Mouse (Mus musculus): ENCODE results near the gene Trpm3. TPM values are rescaled to one million over a fixed set of nuclear protein-coding genes. Genes with fewer than 3 reads are reported as not detected.
A peak's percentile ranks its signal among the peaks of the same experiment; 100 is the strongest.
"Not testable (repeated sequence)": the region's sequence is repeated elsewhere in the genome, so short reads cannot be mapped to it uniquely, and the experiment has no call there.

The Trpm3 gene
- polyA plus RNA-seq, 1 experiment from 2014 or later, result 1.9 TPM

DNA sequence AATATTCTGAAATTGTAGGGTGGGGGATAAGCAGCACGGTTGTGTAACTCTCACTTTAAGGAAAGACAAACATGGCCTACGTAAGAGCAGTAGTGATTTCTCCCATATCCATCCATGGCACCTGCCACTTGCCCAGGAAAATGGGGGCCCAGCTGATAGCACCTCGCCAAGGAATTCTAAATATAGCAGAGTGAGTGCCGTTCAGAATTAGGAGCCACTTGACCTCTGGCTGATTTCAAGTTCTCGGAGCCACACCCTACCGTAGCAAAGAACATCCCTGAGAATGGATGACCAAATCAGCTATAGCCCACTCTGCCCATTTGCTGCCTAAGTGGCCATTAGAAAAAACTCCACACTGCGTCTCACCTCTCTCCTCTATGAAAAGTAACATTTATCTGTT, 887.6 kb downstream of the Trpm3 start:
- Histone ChIP-seq H3K4me2 (no peak overlapping the region), H3K27ac (ENCODE audit: low read depth) (no peak overlapping the region), H3K27me3 (ENCODE audit: insufficient read depth, low read length) (no peaks in the 10 kb centered on the region), H3K4me1 (ENCODE audit: insufficient read depth) (no peaks in the 10 kb centered on the region), H3K9ac (no peak overlapping the region), H3K9me3 (ENCODE audit: low read depth, low read length) (no peaks in the 10 kb centered on the region), H3K4me3 (ENCODE audit: low read depth, low read length) (no peak overlapping the region), H3K36me3 (ENCODE audit: insufficient read depth) (no peaks in the 10 kb centered on the region)
- WGBS, result 46% methylated on average over 7 of the region's 7 CpGs
- TF ChIP-seq CTCF (IDR thresholded peaks at IDR 0.05; ENCODE audit: low read depth), result no peak
- ATAC-seq (ENCODE audit: insufficient read depth) (no peak), DNase-seq (no peak)

DNA sequence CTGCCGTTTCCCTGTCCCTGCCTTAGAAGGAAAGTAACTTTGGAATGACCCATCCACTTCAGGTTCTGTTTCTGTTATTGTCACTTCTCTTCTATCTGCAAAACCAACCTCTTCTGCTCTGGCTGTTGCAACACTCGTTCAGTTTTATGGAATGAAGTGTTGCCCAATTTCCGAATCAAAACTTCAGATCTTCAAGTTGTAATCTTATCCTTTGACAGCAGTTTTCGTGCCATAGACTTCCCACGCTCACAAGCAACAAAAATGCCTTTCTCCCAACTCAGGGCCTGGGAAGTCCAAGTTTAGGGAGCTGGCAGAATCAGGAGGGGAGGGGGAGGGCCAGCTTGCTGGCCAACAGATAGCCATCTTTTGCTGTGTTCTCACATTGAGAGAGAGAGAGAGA, 889.4 kb downstream of the Trpm3 start:
- Histone ChIP-seq H3K4me2 (no peak overlapping the region), H3K4me3 (ENCODE audit: low read depth, low read length) (no peak overlapping the region), H3K27me3 (ENCODE audit: insufficient read depth, low read length) (no peaks in the 10 kb centered on the region), H3K27ac (ENCODE audit: low read depth) (no peak overlapping the region), H3K36me3 (ENCODE audit: insufficient read depth) (no peaks in the 10 kb centered on the region), H3K4me1 (ENCODE audit: insufficient read depth) (no peaks in the 10 kb centered on the region), H3K9me3 (ENCODE audit: low read depth, low read length) (no peaks in the 10 kb centered on the region), H3K9ac (no peak overlapping the region)
- DNase-seq (peak; percentile 34), ATAC-seq (ENCODE audit: insufficient read depth) (no peak)
- 49% methylated on average over 5 of the region's 5 CpGs for WGBS
- TF ChIP-seq CTCF (IDR thresholded peaks at IDR 0.05; ENCODE audit: low read depth), result no peak

DNA sequence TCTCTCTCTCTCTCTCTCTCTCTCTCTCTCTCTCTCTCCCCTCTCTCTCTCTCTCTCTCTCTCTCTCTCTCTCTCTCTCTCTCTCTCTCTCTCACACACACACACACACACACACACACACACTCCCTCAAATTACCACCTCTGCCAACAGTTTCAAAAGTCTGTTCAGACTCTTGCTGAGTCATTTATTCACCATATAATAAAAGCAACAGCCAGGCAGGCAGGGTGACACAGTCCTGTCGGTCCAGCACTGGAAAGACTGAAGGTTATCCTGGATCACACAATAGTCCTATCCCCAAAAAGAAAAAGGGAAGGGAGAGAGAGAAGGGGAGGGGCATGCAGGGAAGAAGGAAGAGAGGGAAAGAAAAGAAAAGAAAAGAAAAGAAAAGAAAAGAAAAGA, 894.5 kb downstream of the Trpm3 start:
- not testable (repeated sequence) for ATAC-seq (ENCODE audit: insufficient read depth)
- 50% methylated on average over 1 of the region's 1 CpGs for WGBS

DNA sequence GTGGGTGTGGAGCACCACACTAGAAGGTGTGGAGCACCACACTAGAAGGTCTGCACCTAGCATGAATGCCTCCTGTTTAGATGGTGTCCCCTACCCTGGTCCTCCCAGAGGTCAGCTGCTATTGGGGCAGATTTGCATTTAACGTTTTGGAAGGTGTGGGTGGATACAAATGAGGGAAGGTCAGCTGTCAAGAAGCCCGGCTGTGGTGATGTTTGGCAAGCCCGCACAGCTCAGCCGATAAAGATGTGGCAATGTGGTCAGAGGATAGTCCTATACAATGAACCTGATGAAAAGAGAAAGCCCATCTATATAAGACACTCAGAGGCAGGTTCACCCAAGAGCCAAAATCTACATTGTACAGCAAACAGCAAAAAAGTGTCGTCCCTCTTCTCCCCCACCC, 895.3 kb downstream of the Trpm3 start:
- Histone ChIP-seq H3K36me3 (ENCODE audit: insufficient read depth) (no peaks in the 10 kb centered on the region), H3K9me3 (ENCODE audit: low read depth, low read length) (no peaks in the 10 kb centered on the region), H3K27ac (ENCODE audit: low read depth) (no peak overlapping the region), H3K27me3 (ENCODE audit: insufficient read depth, low read length) (no peaks in the 10 kb centered on the region), H3K4me1 (ENCODE audit: insufficient read depth) (no peaks in the 10 kb centered on the region), H3K9ac (no peak overlapping the region), H3K4me3 (ENCODE audit: low read depth, low read length) (no peak overlapping the region), H3K4me2 (no peak overlapping the region)
- 65% methylated on average over 5 of the region's 5 CpGs for WGBS
- no peak for DNase-seq
- ATAC-seq (ENCODE audit: insufficient read depth), result no peak
- TF ChIP-seq CTCF (IDR thresholded peaks at IDR 0.05; ENCODE audit: low read depth), result no peak

More for the DNA sequence above, 894.5 kb downstream of the Trpm3 start:
- not testable (repeated sequence) for H3K9me3 ChIP-seq (ENCODE audit: low read depth, low read length); H3K4me2 ChIP-seq; H3K4me1 ChIP-seq (ENCODE audit: insufficient read depth); H3K27ac ChIP-seq (ENCODE audit: low read depth); DNase-seq; H3K4me3 ChIP-seq (ENCODE audit: low read depth, low read length); H3K36me3 ChIP-seq (ENCODE audit: insufficient read depth); H3K27me3 ChIP-seq (ENCODE audit: insufficient read depth, low read length); H3K9ac ChIP-seq

DNA sequence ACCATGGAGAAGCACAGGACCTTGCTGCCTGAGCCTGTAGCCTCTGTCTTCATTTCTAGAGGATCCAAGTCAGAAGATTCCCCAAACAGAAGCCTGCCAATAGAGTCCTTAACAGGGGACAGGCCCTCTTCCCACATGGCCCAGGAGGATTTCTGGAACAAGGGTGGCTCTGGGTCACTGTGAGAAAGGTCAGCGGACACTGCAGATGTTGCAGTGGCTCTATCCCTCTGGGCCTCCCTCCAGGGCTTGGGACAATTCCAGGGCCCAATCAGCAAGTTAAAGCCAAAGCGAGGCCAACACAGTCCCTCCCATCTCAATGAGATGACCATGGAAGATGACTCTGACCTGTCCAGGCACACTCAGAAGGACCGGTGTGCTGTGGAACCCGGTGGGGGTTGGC, 896.1 kb downstream of the Trpm3 start:
- Histone ChIP-seq H3K9ac (no peak overlapping the region), H3K4me1 (ENCODE audit: insufficient read depth) (no peaks in the 10 kb centered on the region), H3K9me3 (ENCODE audit: low read depth, low read length) (no peaks in the 10 kb centered on the region), H3K4me2 (no peak overlapping the region), H3K36me3 (ENCODE audit: insufficient read depth) (no peaks in the 10 kb centered on the region), H3K4me3 (ENCODE audit: low read depth, low read length) (no peak overlapping the region), H3K27me3 (ENCODE audit: insufficient read depth, low read length) (no peaks in the 10 kb centered on the region), H3K27ac (ENCODE audit: low read depth) (no peak overlapping the region)
- no peak for DNase-seq
- no peak for ATAC-seq (ENCODE audit: insufficient read depth)
- TF ChIP-seq CTCF (IDR thresholded peaks at IDR 0.05; ENCODE audit: low read depth), result no peak
- WGBS, result 75% methylated on average over 4 of the region's 4 CpGs

DNA sequence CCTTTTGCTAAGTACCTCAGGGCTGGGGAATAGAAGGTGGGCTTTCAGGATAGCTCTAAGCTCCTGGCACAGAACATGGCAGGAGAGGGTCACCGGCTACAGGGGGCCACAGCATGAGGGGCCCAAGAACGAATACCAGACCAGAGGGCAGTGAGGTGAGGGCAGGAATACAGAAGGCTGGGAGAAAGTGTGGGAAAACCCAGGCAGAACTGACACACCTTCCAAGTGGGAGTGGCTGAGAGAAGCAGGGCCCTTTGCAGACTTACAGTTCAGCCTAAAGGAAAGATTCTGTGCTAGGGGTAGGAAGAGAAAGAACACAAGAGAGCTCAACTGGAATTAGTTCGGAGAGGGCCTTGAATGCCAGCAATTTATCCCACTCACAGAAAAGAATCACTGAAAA, 896.9 kb downstream of the Trpm3 start:
- no peak overlapping the region for H3K4me3 ChIP-seq (ENCODE audit: low read depth, low read length)
- H3K4me2 ChIP-seq, result no peak overlapping the region
- no peaks in the 10 kb centered on the region for H3K4me1 ChIP-seq (ENCODE audit: insufficient read depth)
- H3K27ac ChIP-seq (ENCODE audit: low read depth), result no peak overlapping the region
- ATAC-seq (ENCODE audit: insufficient read depth) (no peak), DNase-seq (no peak)
- 81% methylated on average over 3 of the region's 3 CpGs for WGBS
- TF ChIP-seq CTCF (IDR thresholded peaks at IDR 0.05; ENCODE audit: low read depth), result no peak
- no peaks in the 10 kb centered on the region for H3K36me3 ChIP-seq (ENCODE audit: insufficient read depth)
- H3K9me3 ChIP-seq (ENCODE audit: low read depth, low read length), result no peaks in the 10 kb centered on the region
- no peaks in the 10 kb centered on the region for H3K27me3 ChIP-seq (ENCODE audit: insufficient read depth, low read length)
- no peak overlapping the region for H3K9ac ChIP-seq

DNA sequence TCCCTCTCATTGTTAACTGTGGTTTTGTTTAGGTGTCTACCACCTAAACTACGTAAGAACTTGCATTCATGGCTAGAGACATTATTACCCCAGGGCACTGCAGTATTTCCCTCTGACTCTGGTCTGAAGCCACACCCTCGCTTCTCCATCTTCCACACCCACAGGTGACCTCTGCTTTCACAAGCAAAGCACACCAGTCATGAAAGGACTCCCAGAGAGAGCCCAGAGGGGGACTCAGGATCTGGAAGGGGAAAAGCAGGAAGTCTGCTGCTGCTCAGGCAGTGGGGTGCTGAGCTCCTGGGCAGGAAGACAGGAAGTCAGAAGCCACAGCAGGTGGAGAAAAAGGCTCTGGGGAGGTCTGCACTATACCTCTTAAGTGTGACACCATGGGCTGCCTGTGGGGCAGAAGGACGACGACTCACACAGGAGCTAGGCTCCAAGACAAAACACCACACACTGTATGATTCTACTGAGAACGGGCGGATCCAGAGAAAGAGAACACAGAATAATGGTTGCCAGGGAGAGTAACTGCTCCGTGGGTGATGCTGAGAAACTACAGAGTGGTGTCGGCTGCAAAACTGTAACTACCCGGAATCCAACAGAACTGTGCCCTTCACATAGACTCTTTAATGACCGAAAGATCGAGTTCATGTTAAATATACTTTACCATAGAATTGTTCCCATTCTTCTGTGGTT, 898.1 kb downstream of the Trpm3 start:
- DNase-seq (no peak), ATAC-seq (ENCODE audit: insufficient read depth) (no peak)
- no peak overlapping the region for H3K4me2 ChIP-seq
- H3K4me1 ChIP-seq (ENCODE audit: insufficient read depth), result no peaks in the 10 kb centered on the region
- H3K4me3 ChIP-seq (ENCODE audit: low read depth, low read length), result no peak overlapping the region
- H3K9ac ChIP-seq, result no peak overlapping the region
- H3K36me3 ChIP-seq (ENCODE audit: insufficient read depth), result no peaks in the 10 kb centered on the region
- 49% methylated on average over 11 of the region's 11 CpGs for WGBS
- no peak for TF ChIP-seq CTCF (IDR thresholded peaks at IDR 0.05; ENCODE audit: low read depth)
- H3K27me3 ChIP-seq (ENCODE audit: insufficient read depth, low read length), result no peaks in the 10 kb centered on the region
- no peaks in the 10 kb centered on the region for H3K9me3 ChIP-seq (ENCODE audit: low read depth, low read length)
- H3K27ac ChIP-seq (ENCODE audit: low read depth), result no peak overlapping the region

DNA sequence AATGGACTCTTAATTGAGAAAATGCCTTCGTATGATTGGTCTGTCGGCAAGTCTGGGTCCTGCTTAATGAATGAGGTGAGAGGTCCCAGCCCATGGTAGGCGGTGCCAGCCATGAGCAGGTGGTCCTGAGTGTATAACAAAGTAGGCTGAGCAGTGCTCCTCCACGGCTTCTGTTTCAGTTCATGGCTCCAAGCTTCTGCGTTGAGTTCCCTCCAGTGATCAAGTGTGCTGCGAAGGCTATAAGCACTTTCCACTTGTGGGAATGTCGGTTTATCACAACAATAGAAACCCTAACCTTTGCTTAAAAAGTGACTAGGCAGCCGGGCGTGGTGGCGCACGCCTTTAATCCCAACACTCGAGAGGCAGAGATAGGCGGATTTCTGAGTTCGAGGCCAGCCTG, 898.7 kb downstream of the Trpm3 start:
- ATAC-seq (ENCODE audit: insufficient read depth) (no peak), DNase-seq (no peak)
- no peak for TF ChIP-seq CTCF (IDR thresholded peaks at IDR 0.05; ENCODE audit: low read depth)
- no peak overlapping the region for H3K9ac ChIP-seq
- WGBS, result 71% methylated on average over 14 of the region's 14 CpGs
- H3K27me3 ChIP-seq (ENCODE audit: insufficient read depth, low read length), result no peaks in the 10 kb centered on the region
- H3K36me3 ChIP-seq (ENCODE audit: insufficient read depth), result no peaks in the 10 kb centered on the region
- no peak overlapping the region for H3K4me2 ChIP-seq
- H3K27ac ChIP-seq (ENCODE audit: low read depth), result no peak overlapping the region
- H3K4me1 ChIP-seq (ENCODE audit: insufficient read depth), result no peaks in the 10 kb centered on the region
- no peak overlapping the region for H3K4me3 ChIP-seq (ENCODE audit: low read depth, low read length)
- no peaks in the 10 kb centered on the region for H3K9me3 ChIP-seq (ENCODE audit: low read depth, low read length)

All from lung, embryonic 14.5 days (tissue).